Mouse (Mus musculus) stomach, postnatal 0 days (tissue): Measurements from ENCODE around the gene Ppp2r2d.

Experiments
- CTCF ChIP-seq: IDR thresholded peaks from 2 replicates; pipeline ENCODE4 v1.5.1; 2016; ENCODE audit warnings: antibody characterized with exemption, low read depth, mild to moderate bottlenecking, moderate library complexity
- EP300 ChIP-seq: optimal IDR thresholded peaks from 2 replicates; pipeline ENCODE3; 2016; ENCODE audit warnings: antibody characterized with exemption

GRCm38 (mm10) chr7:138843421-138843820, 2.5 kb upstream of the Ppp2r2d start:
- TF ChIP-seq CTCF (no peak), EP300 (no peak)
